Mouse (Mus musculus) forebrain, embryonic 11.5 days (tissue): ENCODE results near the gene Gap43. TPM values are rescaled to one million over a fixed set of nuclear protein-coding genes. Genes with fewer than 3 reads are reported as not detected.

ENCODE experiments used
- ATAC-seq: fragments of 200-750 bp; cut with Nextera tagmentation; replicated peaks from 2 replicates; pipeline ENCODE4 v1.8.0; 2017; ENCODE audit warnings: moderate TSS enrichment; ENCODE audit not compliant: low FRiP score
- DNase-seq: peaks from one replicate; pipeline ENCODE4 v3.0.0-alpha.2; 2017; ENCODE audit warnings: low spot score
- H3K27ac ChIP-seq: fragments of 300-500 bp; sonication (generic); 2 replicates; pipeline ENCODE4 v1.5.1; 2014; ENCODE audit warnings: low read depth, low read length
- H3K27me3 ChIP-seq: fragments of 300-500 bp; sonication (generic); 2 replicates; pipeline ENCODE4 v1.6.1; 2014; ENCODE audit warnings: mild to moderate bottlenecking, low read length, mixed read lengths; ENCODE audit not compliant: control insufficient read depth, insufficient read depth
- H3K36me3 ChIP-seq: fragments of 300-500 bp; sonication (generic); 2 replicates; pipeline ENCODE4 v1.6.1; 2014; ENCODE audit warnings: mild to moderate bottlenecking, low read length, moderate library complexity, mixed read lengths; ENCODE audit not compliant: control insufficient read depth, insufficient read depth
- H3K4me1 ChIP-seq: fragments of 300-500 bp; sonication (generic); replicated peaks from 2 replicates; pipeline ENCODE4 v1.6.1; 2014; ENCODE audit warnings: low read length, mixed read lengths; ENCODE audit not compliant: control insufficient read depth, insufficient read depth
- H3K4me2 ChIP-seq: fragments of 300-500 bp; sonication (generic); 2 replicates; pipeline ENCODE4 v1.6.1; 2014; ENCODE audit warnings: low read depth, mild to moderate bottlenecking, low read length, moderate library complexity, mixed read lengths; ENCODE audit not compliant: severe bottlenecking
- H3K4me3 ChIP-seq: fragments of 300-500 bp; sonication (generic); 2 replicates; pipeline ENCODE4 v1.5.1; 2014; ENCODE audit warnings: low read depth, low read length
- H3K9ac ChIP-seq: fragments of 300-500 bp; sonication (generic); 2 replicates; pipeline ENCODE4 v1.6.1; 2014; ENCODE audit warnings: low read length
- H3K9me3 ChIP-seq: fragments of 300-500 bp; sonication (generic); 2 replicates; pipeline ENCODE4 v1.6.1; 2016; ENCODE audit warnings: low read length, mixed read lengths; ENCODE audit not compliant: control insufficient read depth
- WGBS: fragments of 180-500 bp; shearing (Covaris S2); extraction: QIAGEN DNeasy Blood & Tissue Kit; methylation state at CpG from one replicate; pipeline ENCODE4 v1.1.7; 2014; 5-methylcytosine and 5-hydroxymethylcytosine counted together
- polyA plus RNA-seq: library from polyadenylated mRNA; unstranded; fragments of >200 nt; fragmentation: Nextera tagmentation; extraction: Ambion mirVana; gene quantifications from 2 replicates; pipeline ENCODE4 v1.2.1, GENCODE M21; 2014

Gap43 gene
- polyA plus RNA-seq, 1 experiment from 2014 or later, result 106 TPM

GRCm38 (mm10) chr16:42319365-42319764, 21.1 kb downstream of the Gap43 start:
- H3K4me3 ChIP-seq, result no peak overlapping the region
- no peak overlapping the region for H3K9ac ChIP-seq
- no peaks in the 10 kb centered on the region for H3K27me3 ChIP-seq
- H3K4me2 ChIP-seq, result no peak overlapping the region
- H3K36me3 ChIP-seq, result no peaks in the 10 kb centered on the region
- no peaks in the 10 kb centered on the region for H3K9me3 ChIP-seq
- 85% methylated on average over 5 of the region's 5 CpGs for WGBS
- DNase-seq (no peak), ATAC-seq (no peak)
- H3K4me1 ChIP-seq, result no peaks in the 10 kb centered on the region
- no peak overlapping the region for H3K27ac ChIP-seq

- Histone ChIP-seq H3K4me3 (no peak overlapping the region), H3K27ac (no peak overlapping the region), H3K4me1 (no peaks in the 10 kb centered on the region), H3K36me3 (no peaks in the 10 kb centered on the region), H3K4me2 (no peak overlapping the region), H3K9me3 (no peaks in the 10 kb centered on the region), H3K9ac (no peak overlapping the region), H3K27me3 (no peaks in the 10 kb centered on the region)
- DNase-seq (no peak), ATAC-seq (no peak)
- WGBS, result 95% methylated on average over 1 of the region's 1 CpGs
Observed at GRCm38 (mm10) chr16:42312125-42312524, 28.3 kb downstream of the Gap43 start.

- no peak for ATAC-seq
- H3K4me1 ChIP-seq, result peaks cover 3% of the 10 kb centered on the region; the same call in 1 of the 2 replicates
- H3K9me3 ChIP-seq, result no peaks in the 10 kb centered on the region
- H3K4me2 ChIP-seq, result no peak overlapping the region
- H3K9ac ChIP-seq, result no peak overlapping the region
- no peak overlapping the region for H3K4me3 ChIP-seq
- 45% methylated on average over 1 of the region's 1 CpGs for WGBS
- no peaks in the 10 kb centered on the region for H3K36me3 ChIP-seq
- H3K27ac ChIP-seq, result no peak overlapping the region
- H3K27me3 ChIP-seq, result no peaks in the 10 kb centered on the region
- DNase-seq, result no peak
Observed at GRCm38 (mm10) chr16:42308761-42309160, 31.7 kb downstream of the Gap43 start.

GRCm38 (mm10) chr16:42305934-42306701, 34.3 kb downstream of the Gap43 start:
- DNase-seq, result peak; percentile 84
- no peaks in the 10 kb centered on the region for H3K36me3 ChIP-seq
- 3% methylated on average over 14 of the region's 14 CpGs for WGBS
- no peaks in the 10 kb centered on the region for H3K9me3 ChIP-seq
- peak overlapping the region; percentile 56 for H3K9ac ChIP-seq
- ATAC-seq, result peak; percentile 95
- H3K4me2 ChIP-seq, result peak overlapping the region; percentile 47
- peak overlapping the region; percentile 50; the same call in 1 of the 2 replicates for H3K27ac ChIP-seq
- peak overlapping the region; percentile 22 for H3K4me3 ChIP-seq
- peaks cover 3% of the 10 kb centered on the region; the same call in 1 of the 2 replicates for H3K4me1 ChIP-seq
- H3K27me3 ChIP-seq, result no peaks in the 10 kb centered on the region

DNA sequence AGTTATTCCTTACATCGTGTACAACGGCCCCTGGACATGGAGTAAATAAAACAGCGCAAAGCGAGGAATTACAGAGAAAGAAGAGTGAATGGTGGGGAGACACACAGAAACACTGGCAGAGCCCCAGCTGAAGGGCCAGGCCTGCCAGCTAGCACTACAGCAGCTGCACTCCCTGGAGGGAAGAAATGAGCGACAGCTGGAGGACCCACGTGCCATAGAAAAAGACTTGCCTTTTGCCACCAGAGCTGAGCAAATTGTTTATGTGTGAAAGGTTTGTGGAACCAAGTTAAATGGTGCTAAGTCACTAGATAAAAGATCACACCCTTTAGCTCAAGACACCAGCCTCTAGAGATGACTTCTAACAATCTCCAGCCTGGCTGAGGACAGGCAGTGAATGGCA, 37.0 kb downstream of the Gap43 start:
- ATAC-seq (no peak), DNase-seq (no peak)
- WGBS, result 64% methylated on average over 6 of the region's 6 CpGs

DNA sequence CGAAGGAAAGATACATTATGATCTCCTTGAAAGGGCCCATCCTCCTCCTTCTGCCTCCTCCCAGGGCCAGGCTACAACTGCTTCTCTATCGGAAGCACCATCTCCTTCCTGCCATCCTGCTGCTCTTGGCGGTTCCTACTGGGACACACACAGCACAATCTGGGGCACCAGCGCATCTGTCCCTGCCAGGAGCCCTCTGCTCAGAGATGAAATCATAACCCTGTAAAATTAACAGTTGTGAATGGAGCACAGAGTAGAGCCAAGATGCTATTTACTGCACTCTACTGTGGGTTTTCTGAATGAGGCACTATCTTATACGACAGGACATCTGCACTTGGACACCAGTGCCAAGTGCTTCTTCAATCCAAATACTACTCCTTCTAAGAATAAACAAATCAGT, 46.0 kb downstream of the Gap43 start:
- 94% methylated on average over 5 of the region's 5 CpGs for whole genome bisulfite sequencing
- H3K4me2 ChIP-seq, result no peak overlapping the region
- H3K36me3 ChIP-seq, result no peaks in the 10 kb centered on the region
- DNase-seq, result no peak
- no peak overlapping the region for H3K27ac ChIP-seq
- H3K9me3 ChIP-seq, result no peaks in the 10 kb centered on the region
- no peak overlapping the region for H3K4me3 ChIP-seq
- no peak overlapping the region for H3K9ac ChIP-seq
- no peaks in the 10 kb centered on the region for H3K4me1 ChIP-seq
- no peaks in the 10 kb centered on the region for H3K27me3 ChIP-seq
- no peak for ATAC-seq

More for the DNA sequence above, 37.0 kb downstream of the Gap43 start:
- Histone ChIP-seq H3K4me1 (peaks cover 3% of the 10 kb centered on the region; the same call in 1 of the 2 replicates), H3K27me3 (no peaks in the 10 kb centered on the region), H3K4me3 (no peak overlapping the region), H3K9ac (no peak overlapping the region), H3K36me3 (no peaks in the 10 kb centered on the region), H3K27ac (no peak overlapping the region), H3K9me3 (no peaks in the 10 kb centered on the region), H3K4me2 (no peak overlapping the region)

DNA sequence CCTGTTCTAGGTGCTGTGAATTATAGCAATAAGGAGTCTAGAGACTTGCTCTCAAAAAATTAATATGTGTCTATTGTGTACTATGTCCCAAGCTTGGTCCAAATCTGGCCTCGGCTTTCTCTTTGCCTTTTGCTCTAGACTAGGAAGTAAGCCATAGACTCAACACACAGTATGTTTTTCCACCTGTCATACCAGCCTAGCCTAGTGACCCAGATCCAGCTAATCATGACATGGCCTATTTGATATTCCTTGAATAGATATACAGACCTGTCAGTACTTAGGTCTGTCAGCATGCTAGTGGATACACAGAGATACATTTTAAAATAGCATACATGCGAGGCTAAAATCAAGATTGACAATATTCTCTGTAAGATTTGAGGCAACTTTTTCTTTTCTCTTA, 46.4 kb downstream of the Gap43 start:
- Histone ChIP-seq H3K27me3 (no peaks in the 10 kb centered on the region), H3K4me2 (no peak overlapping the region), H3K36me3 (no peaks in the 10 kb centered on the region), H3K4me3 (no peak overlapping the region), H3K27ac (no peak overlapping the region), H3K4me1 (no peaks in the 10 kb centered on the region), H3K9ac (no peak overlapping the region), H3K9me3 (no peaks in the 10 kb centered on the region)
- DNase-seq (no peak), ATAC-seq (no peak)
- WGBS, result 95% methylated on average over 2 of the region's 2 CpGs

DNA sequence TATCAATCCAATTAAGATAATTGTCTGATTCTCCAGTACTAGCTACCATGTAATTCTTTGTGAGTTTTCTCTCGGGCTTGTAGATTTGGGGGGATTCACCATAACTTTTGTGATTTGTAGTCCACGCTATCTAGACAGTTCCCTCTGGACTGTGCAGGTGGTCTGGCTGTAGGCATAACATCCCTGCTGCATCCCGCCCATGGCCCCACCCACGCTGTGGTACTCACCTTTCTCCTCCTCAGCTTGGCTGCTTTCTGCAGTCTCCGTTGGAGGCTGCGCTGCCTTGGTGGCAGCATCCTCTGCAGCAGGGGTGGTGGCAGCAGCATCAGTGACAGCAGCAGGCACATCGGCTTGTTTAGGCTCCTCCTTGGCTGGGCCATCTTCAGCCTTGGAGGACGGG, 48.9 kb downstream of the Gap43 start:
- Histone ChIP-seq H3K4me2 (no peak overlapping the region), H3K4me3 (no peak overlapping the region), H3K9me3 (no peaks in the 10 kb centered on the region), H3K27ac (no peak overlapping the region), H3K27me3 (no peaks in the 10 kb centered on the region), H3K36me3 (no peaks in the 10 kb centered on the region), H3K4me1 (no peaks in the 10 kb centered on the region), H3K9ac (no peak overlapping the region)
- 66% methylated on average over 8 of the region's 8 CpGs for WGBS
- ATAC-seq (no peak), DNase-seq (no peak)

- no peak overlapping the region for H3K9ac ChIP-seq
- 98% methylated on average over 3 of the region's 3 CpGs for WGBS
Observed at GRCm38 (mm10) chr16:42284005-42284404, 56.4 kb downstream of the Gap43 start.

More at GRCm38 (mm10) chr16:42284005-42284404, 56.4 kb downstream of the Gap43 start:
- Histone ChIP-seq H3K4me2 (no peak overlapping the region), H3K4me1 (no peaks in the 10 kb centered on the region), H3K36me3 (no peaks in the 10 kb centered on the region), H3K27me3 (no peaks in the 10 kb centered on the region), H3K9me3 (no peaks in the 10 kb centered on the region), H3K27ac (no peak overlapping the region), H3K4me3 (no peak overlapping the region)
- DNase-seq (no peak), ATAC-seq (no peak)
